Comparison of ENCODE assay signal across 29 mouse cellular contexts in the genomic region with DNA sequence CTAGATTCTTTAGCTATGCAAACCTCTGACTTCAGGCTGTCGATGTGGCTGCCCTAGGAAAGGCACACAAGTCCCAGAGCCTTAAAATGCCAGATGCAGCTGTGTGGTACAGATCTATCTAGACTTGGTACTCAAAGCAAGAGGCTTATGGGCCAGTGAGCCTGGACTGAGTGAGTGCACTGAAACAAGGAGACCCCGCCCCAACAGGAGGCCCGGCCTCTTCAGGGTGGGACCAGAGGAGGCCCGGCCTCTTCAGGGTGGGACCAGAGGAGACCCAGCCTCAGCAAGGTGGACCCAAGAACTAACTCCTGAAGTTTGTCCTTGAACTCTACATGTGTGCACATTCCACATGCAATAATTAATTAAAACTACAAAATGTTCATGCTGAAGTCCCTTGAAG. TPM values are rescaled to one million over a fixed set of nuclear protein-coding genes. Genes with fewer than 3 reads are reported as not detected.
DNase-seq lines count a peak whose midpoint lies in the region; ATAC-seq and TF ChIP-seq lines count a peak whose summit lies in the region.
"Had no signal": no experiment of that assay in that cellular context is flagged by ENCODE, and none has a peak within 500 bp of the region (broad histone marks: within the 10 kb centered on the region; RNA-seq: fewer than 3 reads in every experiment).

No protein-coding gene starts in this region.

- ATAC-seq in heart, embryonic 12.5 days (ENCODE audit: insufficient number of reproducible peaks, low FRiP score) = peak; percentile 55; the same call in 1 of the 2 replicates
- 0 out of 2 replicates have a peak, but pooled peaks have one; percentile 36 for ATAC-seq in kidney, postnatal 0 days (replicated peaks; ENCODE audit: low FRiP score, low read depth)
- 0 out of 2 replicates have a peak, but pooled peaks have one; percentile 25 for ATAC-seq in intestine, postnatal 0 days
- no peak for ATAC-seq in hindbrain, embryonic 13.5 days (ENCODE audit: low FRiP score)
- ATAC-seq: forebrain, embryonic 13.5 days; forebrain, embryonic 16.5 days; hindbrain, postnatal 0 days; inflammation-experienced regulatory T-cells, adult 6 months had no signal

- no peak for TF ChIP-seq POLR2A in heart, adult 2 months (IDR thresholded peaks at IDR 0.05; ENCODE audit: insufficient read depth, low read depth, low read length)

- H3K36me3 ChIP-seq in heart, embryonic 12.5 days = peaks cover 20% of the 10 kb centered on the region
- no peaks in the 10 kb centered on the region for H3K36me3 ChIP-seq in heart, adult 2 months (ENCODE audit: control insufficient read depth, insufficient read depth, low read length)
- peaks cover 14% of the 10 kb centered on the region for H3K36me3 ChIP-seq in kidney, postnatal 0 days (ENCODE audit: insufficient read depth, low read length)
- peaks cover 18% of the 10 kb centered on the region for H3K36me3 ChIP-seq in intestine, postnatal 0 days (ENCODE audit: control insufficient read depth, insufficient read depth)
- H3K36me3 ChIP-seq in hindbrain, embryonic 13.5 days = peaks cover 31% of the 10 kb centered on the region

- H3K27ac ChIP-seq in heart, embryonic 12.5 days (ENCODE audit: poor library complexity, severe bottlenecking) = no peak overlapping the region
- no peak overlapping the region for H3K27ac ChIP-seq in heart, adult 2 months
- H3K27ac ChIP-seq in kidney, postnatal 0 days = no peak overlapping the region
- no peak overlapping the region for H3K27ac ChIP-seq in intestine, postnatal 0 days (ENCODE audit: low read depth, low read length)
- H3K27ac ChIP-seq in hindbrain, embryonic 13.5 days = no peak overlapping the region
- H3K27ac ChIP-seq: forebrain, embryonic 10.5 days; forebrain, embryonic 13.5 days; heart, embryonic 10.5 days; hindbrain, embryonic 10.5 days; hindbrain, embryonic 14.5 days; hindbrain, postnatal 0 days had no signal

- no peak for DNase-seq in heart, adult 2 months
- DNase-seq in kidney, postnatal 0 days (ENCODE audit: low spot score) = no peak
- DNase-seq in kidney, postnatal 10 days = no peak
- DNase-seq: adrenal gland, postnatal 10 days; adrenal gland, postnatal 36 days; cerebellum, adult 18-20 months; cerebellum, adult 9-10 months; cerebellum, postnatal 14 days; gastrocnemius, postnatal 10 days; gastrocnemius, postnatal 36 days; heart, adult 11 months; heart, postnatal 10 days; heart, postnatal 36 days; kidney, adult 18-20 months had no signal

- TF ChIP-seq EP300 in heart, adult 2 months (IDR thresholded peaks at IDR 0.05; ENCODE audit: insufficient read depth, low read depth, low read length) = no peak

- no peaks in the 10 kb centered on the region for H3K79me2 ChIP-seq in heart, adult 2 months (replicated peaks; ENCODE audit: control insufficient read depth, insufficient read depth, low read length)

- no peaks in the 10 kb centered on the region for H3K9me3 ChIP-seq in heart, embryonic 12.5 days (replicated peaks)
- no peaks in the 10 kb centered on the region for H3K9me3 ChIP-seq in kidney, postnatal 0 days (replicated peaks; ENCODE audit: low read length)
- no peaks in the 10 kb centered on the region for H3K9me3 ChIP-seq in intestine, postnatal 0 days (ENCODE audit: control insufficient read depth)
- H3K9me3 ChIP-seq in hindbrain, embryonic 13.5 days = no peaks in the 10 kb centered on the region
- H3K9me3 ChIP-seq: forebrain, embryonic 10.5 days; forebrain, embryonic 13.5 days; heart, embryonic 10.5 days had no signal

- H3K27me3 ChIP-seq in heart, embryonic 12.5 days (replicated peaks) = no peaks in the 10 kb centered on the region
- H3K27me3 ChIP-seq in heart, adult 2 months (ENCODE audit: control insufficient read depth, insufficient read depth, low read length) = no peaks in the 10 kb centered on the region
- no peaks in the 10 kb centered on the region for H3K27me3 ChIP-seq in kidney, postnatal 0 days (ENCODE audit: insufficient read depth, low read length)
- H3K27me3 ChIP-seq in intestine, postnatal 0 days (replicated peaks; ENCODE audit: control insufficient read depth, insufficient read depth, low read length) = no peaks in the 10 kb centered on the region
- H3K27me3 ChIP-seq in hindbrain, embryonic 13.5 days = peaks cover 5% of the 10 kb centered on the region; the same call in 1 of the 2 replicates
- H3K27me3 ChIP-seq: forebrain, embryonic 13.5 days had no signal

- WGBS in heart, embryonic 12.5 days = 72% methylated on average over 4 of the region's 4 CpGs
- WGBS in heart, adult 2 months = 77% methylated on average over 4 of the region's 4 CpGs
- 76% methylated on average over 4 of the region's 4 CpGs for WGBS in kidney, postnatal 0 days
- 70% methylated on average over 4 of the region's 4 CpGs for WGBS in intestine, postnatal 0 days
- WGBS in hindbrain, embryonic 13.5 days = 71% methylated on average over 4 of the region's 4 CpGs

- no peak overlapping the region for H3K4me2 ChIP-seq in heart, embryonic 12.5 days
- no peak overlapping the region for H3K4me2 ChIP-seq in kidney, postnatal 0 days (ENCODE audit: low read length)
- H3K4me2 ChIP-seq in intestine, postnatal 0 days (replicated peaks; ENCODE audit: low read depth) = no peak overlapping the region
- no peak overlapping the region for H3K4me2 ChIP-seq in hindbrain, embryonic 13.5 days
- H3K4me2 ChIP-seq: forebrain, embryonic 13.5 days; hindbrain, embryonic 14.5 days had no signal

- no peak overlapping the region for H3K9ac ChIP-seq in heart, embryonic 12.5 days
- H3K9ac ChIP-seq in heart, adult 2 months (ENCODE audit: low read depth, low read length) = no peak overlapping the region
- no peak overlapping the region for H3K9ac ChIP-seq in kidney, postnatal 0 days (ENCODE audit: low read depth, low read length)
- H3K9ac ChIP-seq in intestine, postnatal 0 days (ENCODE audit: low read depth, low read length) = no peak overlapping the region
- H3K9ac ChIP-seq in hindbrain, embryonic 13.5 days = no peak overlapping the region
- H3K9ac ChIP-seq: forebrain, embryonic 13.5 days; hindbrain, embryonic 14.5 days had no signal

- no peak for TF ChIP-seq CTCF in heart, adult 2 months (IDR thresholded peaks at IDR 0.05)
- TF ChIP-seq CTCF in kidney, postnatal 0 days (IDR thresholded peaks at IDR 0.05; ENCODE audit: low read depth) = no peak
- TF ChIP-seq CTCF in intestine, postnatal 0 days (IDR thresholded peaks at IDR 0.05; ENCODE audit: low read depth) = no peak

- intact Hi-C loops in heart, adult 2 months (cut with DNase I) = no loop called here

- H3K4me1 ChIP-seq in heart, embryonic 12.5 days (replicated peaks) = peaks cover 3% of the 10 kb centered on the region; the same call in 1 of the 2 replicates
- H3K4me1 ChIP-seq in heart, adult 2 months (ENCODE audit: control insufficient read depth, insufficient read depth, low read length) = no peaks in the 10 kb centered on the region
- no peaks in the 10 kb centered on the region for H3K4me1 ChIP-seq in kidney, postnatal 0 days (replicated peaks; ENCODE audit: insufficient read depth, low read length)
- no peaks in the 10 kb centered on the region for H3K4me1 ChIP-seq in intestine, postnatal 0 days (replicated peaks; ENCODE audit: control insufficient read depth, insufficient read depth, low read length)
- 0 out of 2 replicates have a peak, but pooled peaks cover 2% of the 10 kb centered on the region for H3K4me1 ChIP-seq in hindbrain, embryonic 13.5 days (replicated peaks)
- H3K4me1 ChIP-seq: heart, embryonic 10.5 days had no signal

- no peak overlapping the region for H3K4me3 ChIP-seq in heart, embryonic 12.5 days
- no peak overlapping the region for H3K4me3 ChIP-seq in heart, adult 2 months
- no peak overlapping the region for H3K4me3 ChIP-seq in kidney, postnatal 0 days (replicated peaks; ENCODE audit: low read depth, low read length)
- no peak overlapping the region for H3K4me3 ChIP-seq in intestine, postnatal 0 days (ENCODE audit: low read depth, low read length)
- H3K4me3 ChIP-seq in hindbrain, embryonic 13.5 days = no peak overlapping the region
- H3K4me3 ChIP-seq: forebrain, embryonic 10.5 days; forebrain, embryonic 13.5 days; heart, embryonic 10.5 days; hindbrain, embryonic 10.5 days had no signal

RNA-seq across cellular contexts. Expression of gene Cbs, which starts 5.9 kb away (rescaled TPM):
- polyA plus RNA-seq in heart, embryonic 12.5 days (2016; fragmentation: Nextera tagmentation; extraction: Ambion mirVana) = 0.48 and 0.70 TPM in 2 replicates
- 1 to 10 TPM; 2.4 to 7.0 TPM for total RNA-seq in heart, adult 2 months (2021)
- 0.94 and 1.3 TPM in 2 replicates for polyA plus RNA-seq in heart, adult 2 months (2012; rRNA removed)
- 3.5 and 4.0 TPM in 2 replicates for polyA plus RNA-seq in kidney, postnatal 0 days (2015; fragmentation: Nextera tagmentation; extraction: Ambion mirVana)
- polyA plus RNA-seq in intestine, postnatal 0 days (2015; fragmentation: Nextera tagmentation; extraction: Ambion mirVana) = 0.09 and 0.55 TPM in 2 replicates
- polyA plus RNA-seq in hindbrain, embryonic 13.5 days (2015; fragmentation: Nextera tagmentation; extraction: Ambion mirVana) = 4.5 and 4.6 TPM in 2 replicates

RNA-seq across cellular contexts. Expression of gene U2af1, which starts 15.8 kb away (rescaled TPM):
- 229 and 244 TPM in 2 replicates for polyA plus RNA-seq in heart, embryonic 12.5 days (2016; fragmentation: Nextera tagmentation; extraction: Ambion mirVana)
- total RNA-seq in heart, adult 2 months (2021) = 10 to 100 TPM; 71.9 to 72.5 TPM
- 32.6 and 52.6 TPM in 2 replicates for polyA plus RNA-seq in heart, adult 2 months (2012; rRNA removed)
- 238 and 258 TPM in 2 replicates for polyA plus RNA-seq in kidney, postnatal 0 days (2015; fragmentation: Nextera tagmentation; extraction: Ambion mirVana)
- 151 TPM in 2 replicates for polyA plus RNA-seq in intestine, postnatal 0 days (2015; fragmentation: Nextera tagmentation; extraction: Ambion mirVana)
- 234 and 244 TPM in 2 replicates for polyA plus RNA-seq in hindbrain, embryonic 13.5 days (2015; fragmentation: Nextera tagmentation; extraction: Ambion mirVana)

RNA-seq across cellular contexts. Expression of gene Cryaa, which starts 34.7 kb away (rescaled TPM):
- 0.44 TPM in 1 of 2 replicates, not detected in the other for polyA plus RNA-seq in heart, embryonic 12.5 days (2016; fragmentation: Nextera tagmentation; extraction: Ambion mirVana)
- not detected for total RNA-seq in heart, adult 2 months (2021)
- polyA plus RNA-seq in heart, adult 2 months (2012; rRNA removed) = 0.31 TPM in 1 of 2 replicates, not detected in the other
- 0.13 and 0.22 TPM in 2 replicates for polyA plus RNA-seq in kidney, postnatal 0 days (2015; fragmentation: Nextera tagmentation; extraction: Ambion mirVana)
- 0.09 TPM in 1 of 2 replicates, not detected in the other for polyA plus RNA-seq in intestine, postnatal 0 days (2015; fragmentation: Nextera tagmentation; extraction: Ambion mirVana)
- not detected in 2 replicates for polyA plus RNA-seq in hindbrain, embryonic 13.5 days (2015; fragmentation: Nextera tagmentation; extraction: Ambion mirVana)
- total RNA-seq: adrenal gland, adult 18-20 months; adrenal gland, postnatal 10 days; adrenal gland, postnatal 36 days; gastrocnemius, adult 18-20 months; gastrocnemius, postnatal 10 days; gastrocnemius, postnatal 36 days; heart, postnatal 10 days; heart, postnatal 36 days; MEL had no signal
- polyA plus RNA-seq: forebrain, embryonic 10.5 days; forebrain, embryonic 13.5 days; forebrain, embryonic 16.5 days; heart, embryonic 10.5 days; heart, embryonic 14.5 days; hindbrain, embryonic 10.5 days; inflammation-experienced regulatory T-cells, adult 6 months had no signal
